Mouse (Mus musculus): ENCODE results near the gene Espn. TPM values are rescaled to one million over a fixed set of nuclear protein-coding genes. Genes with fewer than 3 reads are reported as not detected.

Espn gene
- polyA plus RNA-seq (2015; fragmentation: Nextera tagmentation; extraction: Ambion mirVana) = 32.9 and 35.0 TPM in 2 replicates

GRCm38 (mm10) chr4:152151966-152152544, at the start of gene Espn:
Gene Espn, minus strand, starts transcription at chr4:152152371.
- no peak within 1 kb of the TSS for H3K27ac ChIP-seq
- TF ChIP-seq CTCF (IDR thresholded peaks at IDR 0.05; ENCODE audit: low read depth) = no peak
- no peaks in the 10 kb centered on the region for H3K9me3 ChIP-seq (replicated peaks; ENCODE audit: low read length)
- peaks cover 8% of the 10 kb centered on the region; the same call in 1 of the 2 replicates for H3K4me1 ChIP-seq (replicated peaks; ENCODE audit: insufficient read depth, low read length)
- H3K4me3 ChIP-seq (replicated peaks; ENCODE audit: low read depth, low read length) = peak within 1 kb of the TSS; percentile 39
- DNase-seq (ENCODE audit: low spot score) (peak; percentile 74), ATAC-seq (replicated peaks; ENCODE audit: low FRiP score, low read depth) (peak; percentile 78)
- under 1% methylated on average over 51 of the region's 57 CpGs for WGBS
- H3K9ac ChIP-seq (ENCODE audit: low read depth, low read length) = peak within 1 kb of the TSS; percentile 48
- H3K4me2 ChIP-seq (ENCODE audit: low read length) = peak within 1 kb of the TSS; percentile 73
- H3K36me3 ChIP-seq (ENCODE audit: insufficient read depth, low read length) = no peaks in the 10 kb centered on the region
- peaks cover 7% of the 10 kb centered on the region; the same call in 1 of the 2 replicates for H3K27me3 ChIP-seq (ENCODE audit: insufficient read depth, low read length)

DNA sequence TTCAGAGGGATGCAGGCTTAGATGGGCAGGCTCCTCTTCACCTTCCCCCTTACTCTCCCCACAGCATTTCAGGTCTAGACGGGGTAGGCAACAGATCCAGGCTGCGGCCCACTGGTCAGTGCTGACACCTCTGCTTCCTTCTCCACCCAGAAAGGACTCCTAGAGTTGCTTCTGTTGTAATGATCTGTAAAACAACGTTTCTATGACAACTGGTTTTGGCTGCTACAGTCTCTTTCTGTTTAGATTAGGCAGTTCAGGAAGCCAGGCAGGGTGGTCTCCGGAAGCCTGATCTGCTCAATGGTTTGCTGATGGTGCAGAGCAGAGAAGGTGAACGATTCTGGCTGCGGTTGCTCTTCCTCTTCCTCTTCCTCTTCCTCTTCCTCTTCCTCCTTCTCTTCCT, 49.3 kb upstream of the Espn start:
- ATAC-seq (replicated peaks; ENCODE audit: low FRiP score, low read depth) = no peak

DNA sequence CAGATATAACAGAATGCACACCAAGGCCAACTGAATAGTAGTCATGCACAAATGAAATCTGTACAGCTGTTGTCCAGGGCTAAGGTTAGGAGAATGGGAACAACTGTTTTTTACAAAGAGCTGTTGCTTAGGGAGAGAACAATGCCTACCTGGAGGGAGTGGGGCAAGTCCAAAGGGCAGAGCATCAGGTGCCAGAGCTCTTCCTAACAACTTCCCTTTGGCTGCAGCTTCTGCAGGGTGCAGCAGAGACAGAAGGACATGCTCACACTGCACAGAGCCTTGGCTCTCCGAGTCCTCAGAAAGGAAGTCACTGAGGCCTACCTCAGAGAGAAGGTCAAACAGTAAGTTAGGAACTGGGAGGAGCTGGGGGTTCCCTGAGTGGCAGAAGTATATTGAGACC, 47.4 kb upstream of the Espn start:
- WGBS = 52% methylated on average over 1 of the region's 1 CpGs
- ATAC-seq (replicated peaks; ENCODE audit: low FRiP score, low read depth) = no peak
- no peak for DNase-seq (ENCODE audit: low spot score)

More for the DNA sequence above, 49.3 kb upstream of the Espn start:
- no peak for TF ChIP-seq CTCF (IDR thresholded peaks at IDR 0.05; ENCODE audit: low read depth)
- Histone ChIP-seq H3K27me3 (ENCODE audit: insufficient read depth, low read length) (no peaks in the 10 kb centered on the region), H3K9ac (ENCODE audit: low read depth, low read length) (no peak overlapping the region), H3K9me3 (replicated peaks; ENCODE audit: low read length) (no peaks in the 10 kb centered on the region), H3K27ac (peak overlapping the region; percentile 55), H3K4me2 (ENCODE audit: low read length) (no peak overlapping the region), H3K4me3 (replicated peaks; ENCODE audit: low read depth, low read length) (no peak overlapping the region), H3K4me1 (replicated peaks; ENCODE audit: insufficient read depth, low read length) (peaks cover 24% of the 10 kb centered on the region), H3K36me3 (ENCODE audit: insufficient read depth, low read length) (no peaks in the 10 kb centered on the region)
- peak; percentile 77 for DNase-seq (ENCODE audit: low spot score)
- WGBS = 29% methylated on average over 6 of the region's 6 CpGs

DNA sequence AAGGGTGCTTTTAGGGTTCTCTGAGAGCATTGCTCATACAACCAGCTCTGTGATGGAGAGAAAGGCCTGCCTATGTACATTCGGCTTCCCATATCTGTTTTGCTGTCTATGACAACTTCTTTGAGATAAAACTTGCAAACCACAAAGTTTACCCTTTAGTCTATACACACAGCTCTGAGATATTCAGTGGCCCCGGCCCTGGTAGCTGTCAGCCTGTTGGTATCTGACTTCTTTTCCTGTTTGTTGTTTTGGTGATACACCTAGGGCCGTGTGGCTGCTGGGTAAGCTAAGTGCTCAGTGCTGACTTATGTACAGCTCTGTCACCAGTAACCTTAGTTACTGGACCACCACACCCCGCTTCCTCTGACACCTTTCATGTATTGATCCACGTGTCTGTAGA, 45.4 kb upstream of the Espn start:
- ATAC-seq (replicated peaks; ENCODE audit: low FRiP score, low read depth) (no peak), DNase-seq (ENCODE audit: low spot score) (no peak)
- no peak overlapping the region for H3K9ac ChIP-seq (ENCODE audit: low read depth, low read length)
- H3K4me3 ChIP-seq (replicated peaks; ENCODE audit: low read depth, low read length) = no peak overlapping the region
- H3K9me3 ChIP-seq (replicated peaks; ENCODE audit: low read length) = no peaks in the 10 kb centered on the region
- no peaks in the 10 kb centered on the region for H3K36me3 ChIP-seq (ENCODE audit: insufficient read depth, low read length)
- peaks cover 18% of the 10 kb centered on the region for H3K4me1 ChIP-seq (replicated peaks; ENCODE audit: insufficient read depth, low read length)
- TF ChIP-seq CTCF (IDR thresholded peaks at IDR 0.05; ENCODE audit: low read depth) = no peak
- no peaks in the 10 kb centered on the region for H3K27me3 ChIP-seq (ENCODE audit: insufficient read depth, low read length)
- 77% methylated on average over 5 of the region's 5 CpGs for WGBS
- no peak overlapping the region for H3K4me2 ChIP-seq (ENCODE audit: low read length)
- H3K27ac ChIP-seq = no peak overlapping the region

More for the DNA sequence above, 47.4 kb upstream of the Espn start:
- Histone ChIP-seq H3K4me1 (replicated peaks; ENCODE audit: insufficient read depth, low read length) (peaks cover 24% of the 10 kb centered on the region), H3K27ac (no peak overlapping the region), H3K9ac (ENCODE audit: low read depth, low read length) (no peak overlapping the region), H3K4me3 (replicated peaks; ENCODE audit: low read depth, low read length) (no peak overlapping the region), H3K36me3 (ENCODE audit: insufficient read depth, low read length) (no peaks in the 10 kb centered on the region), H3K4me2 (ENCODE audit: low read length) (no peak overlapping the region), H3K27me3 (ENCODE audit: insufficient read depth, low read length) (no peaks in the 10 kb centered on the region), H3K9me3 (replicated peaks; ENCODE audit: low read length) (no peaks in the 10 kb centered on the region)
- no peak for TF ChIP-seq CTCF (IDR thresholded peaks at IDR 0.05; ENCODE audit: low read depth)

DNA sequence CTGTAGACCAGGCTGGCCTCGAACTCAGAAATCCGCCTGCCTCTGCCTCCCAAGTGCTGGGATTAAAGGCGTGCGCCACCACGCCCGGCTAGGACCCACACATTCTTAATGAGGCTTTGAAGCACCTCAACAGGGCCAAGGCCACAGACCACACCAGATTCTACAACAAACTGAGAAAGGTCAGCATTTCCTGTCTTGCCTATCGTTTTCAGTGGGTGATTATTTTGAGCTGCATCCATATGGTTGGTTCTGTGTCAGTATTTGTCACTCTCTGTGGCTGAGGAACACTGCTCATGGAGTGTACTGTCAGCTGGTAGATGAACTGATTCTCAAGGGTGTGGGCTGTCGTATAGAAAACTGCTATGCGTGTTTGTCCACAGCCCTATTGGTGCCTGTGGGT, 44.1 kb upstream of the Espn start:
- Histone ChIP-seq H3K4me2 (ENCODE audit: low read length) (no peak overlapping the region), H3K9me3 (replicated peaks; ENCODE audit: low read length) (no peaks in the 10 kb centered on the region), H3K4me1 (replicated peaks; ENCODE audit: insufficient read depth, low read length) (peaks cover 5% of the 10 kb centered on the region; the same call in 1 of the 2 replicates), H3K27me3 (ENCODE audit: insufficient read depth, low read length) (no peaks in the 10 kb centered on the region), H3K4me3 (replicated peaks; ENCODE audit: low read depth, low read length) (no peak overlapping the region), H3K27ac (no peak overlapping the region), H3K9ac (ENCODE audit: low read depth, low read length) (no peak overlapping the region), H3K36me3 (ENCODE audit: insufficient read depth, low read length) (no peaks in the 10 kb centered on the region)
- no peak for TF ChIP-seq CTCF (IDR thresholded peaks at IDR 0.05; ENCODE audit: low read depth)
- ATAC-seq (replicated peaks; ENCODE audit: low FRiP score, low read depth) (no peak), DNase-seq (ENCODE audit: low spot score) (no peak)
- WGBS = 90% methylated on average over 8 of the region's 9 CpGs

DNA sequence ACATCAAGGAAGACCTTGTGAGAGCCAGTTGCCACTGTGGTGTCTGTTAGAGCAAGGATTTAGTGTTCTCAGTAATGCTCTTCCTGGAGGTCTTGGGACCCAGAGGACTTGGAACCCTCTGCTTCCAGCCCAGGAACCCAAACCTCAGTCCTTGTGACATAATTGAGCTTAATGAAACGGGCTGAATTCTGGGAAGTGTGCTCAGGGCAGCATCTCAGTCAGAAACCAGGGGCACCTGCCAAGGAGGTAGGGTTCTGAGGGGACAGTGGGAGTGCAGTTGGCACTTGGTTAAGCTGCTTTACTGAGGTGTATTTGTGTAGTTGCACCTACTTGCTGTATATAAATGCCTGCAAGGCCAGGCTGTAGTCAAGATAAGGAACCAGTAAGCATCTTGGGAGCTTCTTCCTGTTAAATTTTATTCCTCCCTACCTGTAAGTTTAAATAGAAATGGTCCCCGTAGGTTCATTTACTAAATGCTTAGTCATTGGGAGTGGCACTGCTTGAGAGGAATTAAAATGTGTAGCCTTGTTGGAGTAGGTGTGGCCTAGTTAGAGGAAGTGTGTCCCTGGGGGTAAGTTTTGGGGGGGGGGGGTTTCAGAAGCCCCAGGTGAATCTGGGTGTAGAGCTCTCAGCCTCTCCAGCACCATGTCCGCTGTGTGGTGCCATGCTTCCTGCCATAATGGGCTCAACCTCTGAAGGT, 42.5 kb upstream of the Espn start:
- Histone ChIP-seq H3K4me3 (replicated peaks; ENCODE audit: low read depth, low read length) (no peak overlapping the region), H3K9ac (ENCODE audit: low read depth, low read length) (no peak overlapping the region), H3K9me3 (replicated peaks; ENCODE audit: low read length) (no peaks in the 10 kb centered on the region), H3K4me2 (ENCODE audit: low read length) (no peak overlapping the region), H3K36me3 (ENCODE audit: insufficient read depth, low read length) (no peaks in the 10 kb centered on the region), H3K4me1 (replicated peaks; ENCODE audit: insufficient read depth, low read length) (0 out of 2 replicates have a peak, but pooled peaks cover under 1% of the 10 kb centered on the region), H3K27me3 (ENCODE audit: insufficient read depth, low read length) (no peaks in the 10 kb centered on the region), H3K27ac (no peak overlapping the region)
- ATAC-seq (replicated peaks; ENCODE audit: low FRiP score, low read depth) (no peak), DNase-seq (ENCODE audit: low spot score) (no peak)
- 82% methylated on average over 3 of the region's 3 CpGs for WGBS
- TF ChIP-seq CTCF (IDR thresholded peaks at IDR 0.05; ENCODE audit: low read depth) = no peak

Measured in kidney, postnatal 0 days (tissue).